Mouse (Mus musculus) midbrain, postnatal 0 days (tissue): ENCODE measurements around the gene Agbl5. TPM values are rescaled to one million over a fixed set of nuclear protein-coding genes. Genes with fewer than 3 reads are reported as not detected.
"Not testable (repeated sequence)": the region's sequence is repeated elsewhere in the genome, so short reads cannot be mapped to it uniquely, and the experiment has no call there.

Experiments used
- ATAC-seq: fragments of 200-750 bp; cut with Nextera tagmentation; 2 replicates; pipeline ENCODE4 v1.8.0; 2017; ENCODE audit warnings: moderate number of reproducible peaks, mild to moderate bottlenecking, moderate TSS enrichment, moderate library complexity; ENCODE audit not compliant: low FRiP score
- DNase-seq: peaks from one replicate; pipeline ENCODE4 v3.0.0-alpha.2; 2015; ENCODE audit warnings: low spot score
- H3K27ac ChIP-seq: fragments of 300-500 bp; sonication (generic); 2 replicates; pipeline ENCODE4 v1.5.1; 2014; ENCODE audit warnings: low read depth, mild to moderate bottlenecking, low read length, mixed read lengths
- H3K27me3 ChIP-seq: fragments of 300-500 bp; sonication (generic); 2 replicates; pipeline ENCODE4 v1.6.1; 2014; ENCODE audit warnings: low read length, control low read depth, mixed read lengths; ENCODE audit not compliant: insufficient read depth
- H3K36me3 ChIP-seq: fragments of 300-500 bp; sonication (generic); 2 replicates; pipeline ENCODE4 v1.6.1; 2014; ENCODE audit warnings: low read length, control low read depth, mixed read lengths; ENCODE audit not compliant: insufficient read depth
- H3K4me1 ChIP-seq: fragments of 300-500 bp; sonication (generic); 2 replicates; pipeline ENCODE4 v1.6.1; 2014; ENCODE audit warnings: mild to moderate bottlenecking, control low read depth, antibody characterized with exemption, low read length, mixed read lengths; ENCODE audit not compliant: insufficient read depth
- H3K4me2 ChIP-seq: fragments of 300-500 bp; sonication (generic); 2 replicates; pipeline ENCODE4 v1.6.1; 2014; ENCODE audit warnings: low read depth, mild to moderate bottlenecking, low read length, mixed read lengths; ENCODE audit not compliant: poor library complexity, severe bottlenecking
- H3K4me3 ChIP-seq: fragments of 300-500 bp; sonication (generic); 2 replicates; pipeline ENCODE4 v1.5.1; 2014; ENCODE audit warnings: low read depth, mild to moderate bottlenecking, low read length, moderate library complexity
- H3K9ac ChIP-seq: fragments of 300-500 bp; sonication (generic); replicated peaks from 2 replicates; pipeline ENCODE4 v1.6.1; 2014; ENCODE audit warnings: mild to moderate bottlenecking, low read length, moderate library complexity, mixed read lengths; ENCODE audit not compliant: poor library complexity, severe bottlenecking
- H3K9me3 ChIP-seq: fragments of 300-500 bp; sonication (generic); 2 replicates; pipeline ENCODE4 v1.6.1; 2016; ENCODE audit warnings: low read length, control low read depth
- CTCF ChIP-seq: IDR thresholded peaks from 2 replicates; pipeline ENCODE4 v1.5.1; 2016; ENCODE audit warnings: antibody characterized with exemption, mild to moderate bottlenecking
- WGBS: fragments of 180-500 bp; shearing (Covaris S2); extraction: QIAGEN DNeasy Blood & Tissue Kit; methylation state at CpG from one replicate; pipeline ENCODE4 v1.1.7; 2014; 5-methylcytosine and 5-hydroxymethylcytosine counted together
- polyA plus RNA-seq: library from polyadenylated mRNA; unstranded; fragments of >200 nt; fragmentation: Nextera tagmentation; extraction: Ambion mirVana; gene quantifications from 2 replicates; pipeline ENCODE4 v1.2.1, GENCODE M21; 2015
- total RNA-seq: library from RNA; depleted of rRNA; stranded (reverse); fragments of >200 nt; gene quantifications from 2 replicates; pipeline ENCODE4 v1.2.3, GENCODE M21; 2014

Gene Agbl5
- total and polyA plus RNA-seq, 2 experiments from 2014 or later: 22.3 to 50.7 TPM

DNA sequence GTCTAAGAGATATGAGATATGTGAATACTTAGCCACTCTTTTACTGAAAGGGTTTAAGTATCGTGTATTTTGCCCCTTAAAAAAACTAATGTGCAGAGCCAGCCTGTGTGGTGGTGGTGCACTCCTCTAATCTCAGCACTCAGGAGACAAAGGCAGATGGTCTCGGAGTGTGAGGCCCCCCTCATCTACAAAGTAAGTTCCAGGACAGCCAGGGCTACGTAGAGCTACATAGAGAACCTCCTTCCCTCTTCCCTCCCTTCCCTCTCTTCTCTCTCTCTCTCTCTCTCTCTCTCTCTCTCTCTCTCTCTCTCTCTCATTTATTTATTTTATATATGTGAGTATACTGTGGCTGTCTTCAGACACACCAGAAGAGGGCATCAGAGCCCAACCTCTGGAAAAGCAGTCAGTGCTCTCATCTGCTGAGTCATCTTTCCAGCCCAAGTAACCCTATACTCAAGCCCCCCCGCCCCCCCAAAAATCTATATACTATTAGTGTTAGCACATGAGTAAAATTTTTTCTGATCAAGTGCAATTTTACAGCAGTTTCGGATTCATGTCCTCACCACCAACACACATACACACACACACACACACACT, 9.0 kb upstream of the Agbl5 start:
- Histone ChIP-seq H3K4me3 (no peak overlapping the region), H3K27ac (no peak overlapping the region), H3K9ac (no peak overlapping the region), H3K9me3 (no peaks in the 10 kb centered on the region), H3K36me3 (peaks cover 28% of the 10 kb centered on the region), H3K4me2 (no peak overlapping the region), H3K27me3 (no peaks in the 10 kb centered on the region), H3K4me1 (no peaks in the 10 kb centered on the region)
- TF ChIP-seq CTCF: 0 out of 2 replicates have a peak, but pooled peaks have one; percentile 11
- DNase-seq: no peak
- ATAC-seq: no peak
- 80% methylated on average over 5 of the region's 5 CpGs for WGBS

DNA sequence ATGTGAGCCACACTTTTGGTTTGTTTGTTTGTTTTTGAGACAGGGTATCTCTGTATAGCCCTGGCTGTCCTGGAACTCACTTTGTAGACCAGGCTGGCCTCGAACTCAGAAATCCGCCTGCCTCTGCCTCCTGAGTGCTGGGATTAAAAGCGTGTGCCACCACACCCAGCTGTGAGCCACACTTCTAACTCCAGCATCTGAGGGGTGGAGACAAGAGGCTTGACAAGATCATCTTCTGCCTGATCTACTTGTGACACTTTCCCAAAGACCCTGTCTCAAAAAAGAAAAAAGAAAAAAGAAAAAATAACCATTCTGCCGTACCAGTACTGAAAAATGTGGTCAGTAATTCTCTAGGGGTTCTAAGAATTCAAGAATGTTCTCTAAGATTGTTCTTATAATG, 6.7 kb upstream of the Agbl5 start:
- ATAC-seq, H3K27ac ChIP-seq, DNase-seq, H3K4me3 ChIP-seq, H3K9me3 ChIP-seq, H3K27me3 ChIP-seq, H3K4me1 ChIP-seq, H3K9ac ChIP-seq, H3K4me2 ChIP-seq, H3K36me3 ChIP-seq: not testable (repeated sequence)
- WGBS: 83% methylated on average over 4 of the region's 4 CpGs

GRCm38 (mm10) chr5:30886209-30886608, 2.3 kb upstream of the Agbl5 start:
- no peak overlapping the region for H3K9ac ChIP-seq
- H3K4me1 ChIP-seq: peaks cover 7% of the 10 kb centered on the region; the same call in 1 of the 2 replicates
- no peak for TF ChIP-seq CTCF
- no peak for ATAC-seq
- H3K9me3 ChIP-seq: no peaks in the 10 kb centered on the region
- no peak for DNase-seq
- H3K4me2 ChIP-seq: no peak overlapping the region
- 43% methylated on average over 4 of the region's 4 CpGs for WGBS
- no peaks in the 10 kb centered on the region for H3K27me3 ChIP-seq
- no peak overlapping the region for H3K4me3 ChIP-seq
- H3K27ac ChIP-seq: no peak overlapping the region
- H3K36me3 ChIP-seq: peaks cover 6% of the 10 kb centered on the region

DNA sequence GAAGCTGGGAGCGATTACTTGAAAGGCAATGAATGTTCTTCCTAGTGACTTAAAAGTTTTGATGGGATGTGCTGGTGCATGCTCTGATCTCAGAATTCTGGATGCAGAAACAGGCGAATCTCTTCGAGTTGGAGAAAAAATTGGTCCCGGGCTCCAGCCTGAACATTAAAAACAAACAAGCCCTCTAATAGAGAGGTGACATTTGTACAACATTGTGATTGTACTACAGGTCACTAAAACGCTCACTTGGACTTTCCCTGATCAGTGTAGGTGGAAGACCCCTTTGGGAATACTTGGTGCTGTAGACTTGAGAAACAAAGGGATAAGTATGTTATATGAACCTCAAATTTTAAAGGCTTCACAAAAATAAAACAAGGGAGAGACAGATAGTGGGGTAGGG, 1.8 kb upstream of the Agbl5 start:
- no peak for DNase-seq
- WGBS: 22% methylated on average over 5 of the region's 5 CpGs
- Histone ChIP-seq H3K4me2 (peak overlapping the region; percentile 78), H3K9me3 (no peaks in the 10 kb centered on the region), H3K36me3 (peaks cover 10% of the 10 kb centered on the region), H3K27ac (peak overlapping the region; percentile 83; the same call in 1 of the 2 replicates), H3K4me3 (peak overlapping the region; percentile 80), H3K9ac (peak overlapping the region; percentile 90), H3K27me3 (no peaks in the 10 kb centered on the region), H3K4me1 (peaks cover 7% of the 10 kb centered on the region; the same call in 1 of the 2 replicates)
- ATAC-seq: no peak
- TF ChIP-seq CTCF: no peak

- peak overlapping the region; percentile 90 for H3K9ac ChIP-seq
- H3K27me3 ChIP-seq: no peaks in the 10 kb centered on the region
- no peaks in the 10 kb centered on the region for H3K9me3 ChIP-seq
- peak overlapping the region; percentile 83 for H3K27ac ChIP-seq
- peaks cover 16% of the 10 kb centered on the region for H3K36me3 ChIP-seq
- peak; percentile 94 for DNase-seq
- H3K4me2 ChIP-seq: peak overlapping the region; percentile 78
- H3K4me1 ChIP-seq: peaks cover 7% of the 10 kb centered on the region; the same call in 1 of the 2 replicates
- peak; percentile 1; the same call in 1 of the 2 replicates for TF ChIP-seq CTCF
- H3K4me3 ChIP-seq: peak overlapping the region; percentile 80
- WGBS: under 1% methylated on average over 19 of the region's 19 CpGs
- peak; percentile 68 for ATAC-seq
Measured at GRCm38 (mm10) chr5:30887331-30887761, 1.1 kb upstream of the Agbl5 start.

GRCm38 (mm10) chr5:30887858-30888336, 597 bp upstream of the Agbl5 start:
- Histone ChIP-seq H3K36me3 (peaks cover 22% of the 10 kb centered on the region), H3K27me3 (no peaks in the 10 kb centered on the region), H3K9ac (peak overlapping the region; percentile 90), H3K27ac (peak overlapping the region; percentile 83), H3K9me3 (no peaks in the 10 kb centered on the region), H3K4me2 (peak overlapping the region; percentile 78), H3K4me1 (peaks cover 7% of the 10 kb centered on the region; the same call in 1 of the 2 replicates), H3K4me3 (peak overlapping the region; percentile 80)
- ATAC-seq: peak; percentile 85
- WGBS: under 1% methylated on average over 28 of the region's 28 CpGs
- TF ChIP-seq CTCF: 0 out of 2 replicates have a peak, but pooled peaks have one; percentile 0
- peak; percentile 98 for DNase-seq
